Mouse (Mus musculus) heart, embryonic 15.5 days (tissue): ENCODE results near the gene Cenps. TPM values are rescaled to one million over a fixed set of nuclear protein-coding genes. Genes with fewer than 3 reads are reported as not detected.
"Not testable (repeated sequence)": the region's sequence is repeated elsewhere in the genome, so short reads cannot be mapped to it uniquely, and the experiment has no call there.

Experiments used
- ATAC-seq: fragments of 200-750 bp; cut with Nextera tagmentation; replicated peaks from 2 replicates; pipeline ENCODE4 v1.8.0; 2017; ENCODE audit warnings: low read depth, moderate TSS enrichment; ENCODE audit not compliant: insufficient number of reproducible peaks, insufficient read depth, low FRiP score
- H3K27ac ChIP-seq: fragments of 300-500 bp; sonication (generic); 2 replicates; pipeline ENCODE4 v1.5.1; 2015; ENCODE audit warnings: mild to moderate bottlenecking, inconsistent platforms
- H3K27me3 ChIP-seq: fragments of 300-500 bp; sonication (generic); 2 replicates; pipeline ENCODE4 v1.6.1; 2015; ENCODE audit warnings: inconsistent platforms
- H3K36me3 ChIP-seq: fragments of 300-500 bp; sonication (generic); 2 replicates; pipeline ENCODE4 v1.6.1; 2015; ENCODE audit warnings: mild to moderate bottlenecking, inconsistent platforms
- H3K4me1 ChIP-seq: fragments of 300-500 bp; sonication (generic); replicated peaks from 2 replicates; pipeline ENCODE4 v1.6.1; 2015; ENCODE audit warnings: inconsistent platforms
- H3K4me2 ChIP-seq: fragments of 300-500 bp; sonication (generic); 2 replicates; pipeline ENCODE4 v1.6.1; 2015; ENCODE audit warnings: inconsistent platforms, mild to moderate bottlenecking, moderate library complexity
- H3K4me3 ChIP-seq: fragments of 300-500 bp; sonication (generic); 2 replicates; pipeline ENCODE4 v1.5.1; 2015; ENCODE audit warnings: mild to moderate bottlenecking, inconsistent platforms
- H3K9ac ChIP-seq: fragments of 300-500 bp; sonication (generic); 2 replicates; pipeline ENCODE4 v1.6.1; 2015; ENCODE audit warnings: mild to moderate bottlenecking, inconsistent platforms
- H3K9me3 ChIP-seq: fragments of 300-500 bp; sonication (generic); replicated peaks from 2 replicates; pipeline ENCODE4 v1.6.1; 2016; ENCODE audit warnings: inconsistent platforms
- WGBS: fragments of 180-500 bp; shearing (Covaris S2); methylation state at CpG from one replicate; pipeline ENCODE4 v1.1.7; 2015; ENCODE audit warnings: mixed read lengths; 5-methylcytosine and 5-hydroxymethylcytosine counted together
- polyA plus RNA-seq: library from polyadenylated mRNA; unstranded; fragments of >200 nt; fragmentation: Nextera tagmentation; extraction: Ambion mirVana; gene quantifications from 2 replicates; pipeline ENCODE4 v1.2.1, GENCODE M21; 2015

The Cenps gene
- polyA plus RNA-seq, 1 experiment from 2014 or later = 19.5 TPM

GRCm38 (mm10) chr4:149136116-149136850, 1.1 kb downstream of the Cenps start:
- Histone ChIP-seq H3K36me3 (0 out of 2 replicates have a peak, but pooled peaks cover 3% of the 10 kb centered on the region), H3K4me3 (peak overlapping the region; percentile 63), H3K27me3 (no peaks in the 10 kb centered on the region), H3K9me3 (no peaks in the 10 kb centered on the region), H3K4me1 (peaks cover 10% of the 10 kb centered on the region), H3K27ac (peak overlapping the region; percentile 86; the same call in 1 of the 2 replicates), H3K9ac (peak overlapping the region; percentile 79), H3K4me2 (peak overlapping the region; percentile 90)
- ATAC-seq = no peak
- WGBS = 57% methylated on average over 18 of the region's 18 CpGs

- Histone ChIP-seq H3K36me3 (0 out of 2 replicates have a peak, but pooled peaks cover 9% of the 10 kb centered on the region), H3K27me3 (no peaks in the 10 kb centered on the region), H3K27ac (no peak overlapping the region), H3K4me1 (peaks cover 10% of the 10 kb centered on the region), H3K4me3 (no peak overlapping the region), H3K9ac (no peak overlapping the region), H3K4me2 (no peak overlapping the region), H3K9me3 (no peaks in the 10 kb centered on the region)
- 84% methylated on average over 5 of the region's 5 CpGs for WGBS
- no peak for ATAC-seq
Observed at GRCm38 (mm10) chr4:149133395-149133794, 4.0 kb downstream of the Cenps start.

DNA sequence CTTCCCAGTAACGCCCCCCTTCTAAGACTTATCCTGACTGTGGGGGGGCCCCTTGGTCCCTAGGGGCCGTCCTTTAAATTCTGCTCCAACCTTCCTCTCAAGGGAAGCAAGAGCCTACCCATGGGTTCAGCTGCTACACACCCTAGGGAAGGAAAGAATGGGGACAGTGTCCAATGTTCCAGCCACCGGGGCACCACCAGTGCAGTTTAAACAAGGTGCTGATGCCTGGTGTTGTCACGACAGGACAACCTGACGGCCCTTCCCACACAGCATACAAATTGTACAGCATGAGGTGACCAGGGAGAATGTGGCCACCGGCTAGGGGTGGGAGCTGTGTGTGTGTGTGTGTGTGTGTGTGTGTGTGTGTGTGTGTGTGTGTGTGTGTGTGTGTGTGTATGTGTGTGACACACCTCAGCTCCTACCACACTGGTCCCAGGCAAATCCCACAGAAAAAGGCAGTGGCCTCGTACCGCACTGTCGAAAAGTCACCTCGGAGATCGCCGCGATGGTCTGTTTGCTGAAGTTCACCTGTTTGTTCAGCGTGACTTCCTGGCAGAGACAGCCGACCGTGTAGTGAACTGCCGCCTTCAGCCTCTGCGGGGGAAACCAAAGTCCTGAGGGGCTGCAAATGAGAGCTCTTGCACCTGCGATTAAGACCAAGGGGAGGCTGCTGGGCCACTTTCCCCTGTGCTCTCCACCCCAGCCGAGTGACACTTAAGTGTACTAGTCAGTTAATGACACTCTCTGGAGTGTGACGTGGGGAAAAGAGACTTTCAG, 5.5 kb downstream of the Cenps start:
- no peak for ATAC-seq
- 80% methylated on average over 21 of the region's 21 CpGs for WGBS
- Histone ChIP-seq H3K4me2 (no peak overlapping the region), H3K9ac (no peak overlapping the region), H3K9me3 (no peaks in the 10 kb centered on the region), H3K27me3 (no peaks in the 10 kb centered on the region), H3K27ac (no peak overlapping the region), H3K36me3 (0 out of 2 replicates have a peak, but pooled peaks cover 9% of the 10 kb centered on the region), H3K4me3 (no peak overlapping the region), H3K4me1 (peaks cover 9% of the 10 kb centered on the region)

- H3K27ac ChIP-seq = no peak overlapping the region
- H3K9ac ChIP-seq = no peak overlapping the region
- no peak overlapping the region for H3K4me2 ChIP-seq
- no peak overlapping the region for H3K4me3 ChIP-seq
- no peaks in the 10 kb centered on the region for H3K27me3 ChIP-seq
- no peak for ATAC-seq
- no peaks in the 10 kb centered on the region for H3K9me3 ChIP-seq
- 0 out of 2 replicates have a peak, but pooled peaks cover 9% of the 10 kb centered on the region for H3K36me3 ChIP-seq
- peaks cover under 1% of the 10 kb centered on the region; the same call in 1 of the 2 replicates for H3K4me1 ChIP-seq
- 85% methylated on average over 23 of the region's 23 CpGs for WGBS
Observed at GRCm38 (mm10) chr4:149131021-149131752, 6.2 kb downstream of the Cenps start.

- 0 out of 2 replicates have a peak, but pooled peaks cover 9% of the 10 kb centered on the region for H3K36me3 ChIP-seq
- H3K4me2 ChIP-seq = no peak overlapping the region
- 79% methylated on average over 18 of the region's 18 CpGs for WGBS
- H3K9me3 ChIP-seq = no peaks in the 10 kb centered on the region
- H3K27ac ChIP-seq = no peak overlapping the region
- H3K27me3 ChIP-seq = no peaks in the 10 kb centered on the region
- no peak overlapping the region for H3K4me3 ChIP-seq
- H3K4me1 ChIP-seq = 0 out of 2 replicates have a peak, but pooled peaks cover 2% of the 10 kb centered on the region
- H3K9ac ChIP-seq = no peak overlapping the region
- ATAC-seq = no peak
Observed at GRCm38 (mm10) chr4:149128467-149128866, 9.0 kb downstream of the Cenps start.

GRCm38 (mm10) chr4:149126663-149127062, 10.8 kb downstream of the Cenps start, which contains the start of gene Cort:
Gene Cort (minus strand): TSS chr4:149126763.
- H3K9me3 ChIP-seq = no peaks in the 10 kb centered on the region
- no peak within 1 kb of the TSS for H3K27ac ChIP-seq
- no peak for ATAC-seq
- H3K4me1 ChIP-seq = 0 out of 2 replicates have a peak, but pooled peaks cover 2% of the 10 kb centered on the region
- H3K4me3 ChIP-seq = no peak within 1 kb of the TSS
- H3K4me2 ChIP-seq = no peak within 1 kb of the TSS
- H3K36me3 ChIP-seq = peaks cover 9% of the 10 kb centered on the region; the same call in 1 of the 2 replicates
- H3K27me3 ChIP-seq = no peaks in the 10 kb centered on the region
- H3K9ac ChIP-seq = no peak within 1 kb of the TSS
- 80% methylated on average over 11 of the region's 11 CpGs for WGBS

- Histone ChIP-seq H3K36me3 (peaks cover 5% of the 10 kb centered on the region; the same call in 1 of the 2 replicates), H3K9me3 (no peaks in the 10 kb centered on the region), H3K4me3 (no peak overlapping the region), H3K4me1 (0 out of 2 replicates have a peak, but pooled peaks cover 2% of the 10 kb centered on the region), H3K27me3 (no peaks in the 10 kb centered on the region), H3K27ac (no peak overlapping the region), H3K4me2 (no peak overlapping the region), H3K9ac (no peak overlapping the region)
- WGBS = 75% methylated on average over 6 of the region's 6 CpGs
- ATAC-seq = no peak
Observed at GRCm38 (mm10) chr4:149126115-149126509, 11.3 kb downstream of the Cenps start.

- Histone ChIP-seq H3K9ac (no peak overlapping the region), H3K36me3 (peaks cover 3% of the 10 kb centered on the region; the same call in 1 of the 2 replicates), H3K4me3 (no peak overlapping the region), H3K9me3 (no peaks in the 10 kb centered on the region), H3K4me1 (0 out of 2 replicates have a peak, but pooled peaks cover 2% of the 10 kb centered on the region), H3K4me2 (no peak overlapping the region), H3K27ac (no peak overlapping the region), H3K27me3 (no peaks in the 10 kb centered on the region)
- no peak for ATAC-seq
- 46% methylated on average over 11 of the region's 11 CpGs for WGBS
Observed at GRCm38 (mm10) chr4:149125341-149126114, 11.9 kb downstream of the Cenps start.

DNA sequence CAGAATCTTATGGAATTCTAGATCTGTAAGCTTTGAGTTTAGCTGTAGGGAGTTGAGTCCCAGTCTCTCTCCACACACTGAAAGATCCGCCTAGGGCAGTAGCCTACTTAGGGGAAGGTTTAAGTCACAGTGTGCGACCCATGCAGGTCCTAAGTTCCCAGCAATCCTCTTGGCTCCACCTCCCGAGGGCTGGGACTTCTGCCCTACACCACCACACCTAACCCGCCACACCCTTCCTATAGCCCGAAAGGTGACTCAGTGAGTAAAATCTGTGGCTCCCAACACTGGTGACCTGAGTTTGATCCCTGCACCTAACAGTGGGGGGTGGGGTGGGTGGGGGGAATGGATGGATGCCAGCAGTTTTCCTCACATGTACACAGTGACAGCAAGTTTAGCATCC, 14.0 kb downstream of the Cenps start:
- H3K27me3 ChIP-seq = no peaks in the 10 kb centered on the region
- H3K9me3 ChIP-seq = no peaks in the 10 kb centered on the region
- 0 out of 2 replicates have a peak, but pooled peaks cover 2% of the 10 kb centered on the region for H3K4me1 ChIP-seq
- no peak overlapping the region for H3K4me2 ChIP-seq
- H3K4me3 ChIP-seq = no peak overlapping the region
- ATAC-seq = no peak
- no peak overlapping the region for H3K9ac ChIP-seq
- H3K36me3 ChIP-seq = peaks cover 7% of the 10 kb centered on the region; the same call in 1 of the 2 replicates
- WGBS = 69% methylated on average over 5 of the region's 5 CpGs
- H3K27ac ChIP-seq = no peak overlapping the region

- not testable (repeated sequence) for H3K4me3 ChIP-seq, ATAC-seq, H3K9ac ChIP-seq, H3K4me2 ChIP-seq, H3K27ac ChIP-seq, H3K4me1 ChIP-seq, H3K27me3 ChIP-seq, H3K9me3 ChIP-seq
- WGBS = 77% methylated on average over 12 of the region's 12 CpGs
- H3K36me3 ChIP-seq = peaks cover 15% of the 10 kb centered on the region; the same call in 1 of the 2 replicates
Observed at GRCm38 (mm10) chr4:149119978-149120562, 17.4 kb downstream of the Cenps start.
